Mouse (Mus musculus): ENCODE measurements at regions not wholly inside any gene's neighbourhood (a gene's known extent, or its start where the extent isn't known, plus 50 kb on each side); places are given as distances from the start of the nearest gene placed in this dataset.

DNA sequence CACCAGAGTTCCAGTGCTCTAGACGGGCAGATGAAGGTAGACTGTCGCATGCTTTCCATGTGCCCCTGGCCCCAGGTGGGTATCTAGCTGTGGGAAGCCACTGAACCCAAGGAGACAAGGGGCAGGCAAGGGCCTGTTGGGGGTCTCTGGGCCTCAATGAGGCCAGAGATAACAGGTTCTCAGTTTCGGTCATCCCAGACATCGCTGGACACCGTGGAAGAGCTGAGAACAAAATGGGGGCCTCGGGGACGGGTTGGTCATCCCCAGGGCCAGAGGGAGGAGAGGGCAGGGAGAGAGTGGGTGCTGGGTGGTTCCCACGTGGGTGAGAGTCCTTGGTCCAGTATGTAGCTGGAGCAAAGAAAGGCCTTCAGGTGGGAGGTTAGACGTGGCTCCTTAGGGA is 307.2 kb downstream of the Zfp804a start:
- no peak for DNase-seq (ENCODE audit: low read depth, low spot score)

DNA sequence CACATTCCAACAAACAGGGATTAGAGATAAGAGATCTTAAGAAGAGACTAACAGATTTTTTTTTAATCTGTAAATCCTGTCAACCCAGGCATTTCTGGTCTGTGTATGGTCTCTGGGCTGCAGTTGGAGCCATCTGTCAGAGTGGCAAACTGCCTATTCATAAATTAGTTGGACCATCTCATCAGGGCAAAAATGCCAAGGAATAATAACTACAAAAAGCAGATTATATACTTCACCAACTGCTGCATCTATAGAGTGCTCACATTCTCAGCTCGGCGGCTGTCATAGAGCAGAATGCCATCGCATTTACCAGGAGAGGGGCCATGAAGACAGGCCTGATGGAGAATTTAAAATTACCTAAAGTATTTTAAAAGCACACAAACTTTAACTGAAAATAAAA is 320.1 kb downstream of the Zfp804a start:
- DNase-seq (ENCODE audit: low read depth, low spot score): peak; percentile 11

DNA sequence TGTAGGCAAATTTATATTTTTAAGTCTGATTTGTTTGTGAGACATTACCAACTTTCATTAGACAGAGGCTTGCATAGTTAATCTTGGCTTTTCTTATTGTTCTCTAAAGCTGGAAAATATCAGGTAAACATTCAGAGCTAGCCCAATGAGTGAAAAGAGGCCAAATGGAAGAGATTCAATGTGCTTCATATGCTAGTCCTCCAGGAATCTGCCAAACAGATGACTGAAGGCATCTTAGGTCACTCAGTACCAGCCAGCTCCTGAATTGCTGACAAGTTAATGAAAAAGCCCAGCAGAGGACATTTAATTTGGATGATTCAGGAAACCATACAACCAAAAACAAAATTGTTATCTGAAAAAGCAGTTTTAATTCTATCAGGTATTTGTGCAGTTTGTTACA is 325.5 kb downstream of the Zfp804a start:
- no peak for DNase-seq (ENCODE audit: low read depth, low spot score)

DNA sequence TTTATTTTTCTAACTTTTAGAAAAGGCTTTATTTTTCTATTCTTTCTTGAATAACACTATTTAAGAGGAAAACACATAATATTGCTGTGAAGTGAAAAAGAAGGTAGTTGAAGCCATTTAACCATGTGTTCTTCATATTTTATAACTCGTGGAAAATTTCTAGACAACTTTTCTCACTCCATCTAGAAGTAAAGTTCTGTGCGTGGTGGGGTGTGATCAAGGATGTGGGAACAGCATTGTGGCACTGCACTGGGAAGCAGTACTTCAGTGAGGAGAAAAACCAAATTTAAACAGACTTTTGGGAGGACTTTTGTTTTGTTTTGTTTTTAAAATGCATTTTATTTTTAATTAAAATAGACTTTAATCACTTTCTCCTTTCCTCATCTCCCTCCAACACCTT is 332.1 kb downstream of the Zfp804a start:
- no peak for DNase-seq (ENCODE audit: low read depth, low spot score)

DNA sequence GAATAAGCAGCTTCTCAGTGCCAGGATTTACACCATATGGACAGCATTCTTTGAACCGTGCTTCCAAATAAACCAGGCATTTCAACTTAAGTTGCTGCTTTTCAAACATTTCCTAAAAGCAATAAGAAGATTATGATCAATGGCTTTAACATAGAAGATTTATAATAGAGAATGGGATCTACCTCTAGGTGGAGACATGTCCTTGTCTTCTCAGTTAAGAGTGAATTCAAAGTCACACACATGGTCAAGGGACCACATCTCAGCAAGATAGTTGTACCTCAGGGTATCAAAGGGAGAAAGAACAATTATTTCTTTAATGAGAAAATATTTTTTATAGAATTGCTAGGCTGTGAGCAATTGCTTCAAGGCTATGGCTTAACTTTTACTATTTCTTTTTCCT is 334.7 kb downstream of the Zfp804a start:
- no peak for DNase-seq (ENCODE audit: low read depth, low spot score)

DNA sequence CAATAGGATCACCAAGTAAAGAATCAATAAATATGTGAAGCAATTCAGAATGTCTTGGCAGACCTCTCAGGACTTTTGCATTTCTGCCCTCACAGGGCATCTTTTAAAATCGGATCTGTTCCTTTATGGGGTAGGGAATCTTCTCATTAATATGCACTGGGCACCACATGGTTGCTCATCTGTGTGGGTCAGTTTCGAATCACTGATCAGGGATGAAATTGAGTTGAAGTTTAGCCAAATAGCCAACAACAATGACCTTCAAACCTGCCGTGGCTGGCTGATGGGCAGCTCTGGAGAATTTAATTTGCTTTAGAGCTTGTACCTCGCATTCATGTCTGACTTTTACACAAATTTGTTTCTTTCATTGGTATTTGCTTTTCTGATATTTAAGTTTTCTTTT is 342.4 kb downstream of the Zfp804a start:
- DNase-seq (ENCODE audit: low read depth, low spot score): no peak

DNA sequence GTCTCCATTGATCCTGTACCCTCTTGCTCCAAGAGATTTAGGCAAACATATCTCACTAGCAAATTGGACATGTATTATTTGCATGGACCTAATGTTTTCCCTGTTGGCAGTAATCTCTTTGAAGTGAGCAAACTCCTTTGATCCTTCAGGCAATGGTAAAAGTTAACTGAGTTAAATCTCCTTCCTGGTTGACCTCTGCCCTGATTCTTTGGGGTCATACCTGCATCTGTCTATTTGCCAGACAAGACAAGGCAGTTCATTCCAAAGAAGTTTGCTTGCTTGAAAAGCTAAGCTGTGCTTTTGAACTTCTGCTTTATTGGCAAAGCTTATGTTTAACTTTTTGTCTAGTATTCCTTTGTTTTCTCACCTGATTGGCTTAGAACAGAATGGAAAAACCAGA is 392.7 kb downstream of the Zfp804a start:
- DNase-seq (ENCODE audit: low read depth, low spot score): no peak

DNA sequence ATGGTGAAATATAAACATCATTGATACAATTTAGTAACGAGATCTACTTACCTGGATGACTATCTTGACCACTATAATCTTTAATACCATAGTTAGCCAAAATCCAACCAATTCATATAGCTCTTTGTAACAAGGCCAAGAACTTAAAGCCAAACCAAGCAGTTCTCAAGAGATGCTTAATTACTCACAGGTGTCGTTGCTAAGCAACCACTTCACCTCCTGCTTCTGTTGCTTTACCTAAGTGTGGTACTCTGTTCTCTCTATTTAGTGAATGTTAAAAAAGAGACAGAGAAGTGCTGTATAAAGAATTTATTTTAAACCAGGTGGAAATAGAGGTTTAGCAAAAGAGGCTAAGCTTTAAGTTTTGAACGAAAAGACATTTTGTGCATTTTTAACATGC is 402.7 kb downstream of the Zfp804a start:
- DNase-seq (ENCODE audit: low read depth, low spot score): no peak
